Mouse (Mus musculus) erythroblast, embryonic 14.5 days (primary cell): Measurements from ENCODE around the gene Art2b.

Source experiments
- GATA1 ChIP-seq: IDR thresholded peaks from 2 replicates; pipeline ENCODE4 v1.6.1; 2012; ENCODE audit warnings: low read length, inconsistent platforms, mixed read lengths
- TAL1 ChIP-seq: IDR thresholded peaks from 3 replicates; pipeline ENCODE4 v1.6.1; 2012; ENCODE audit warnings: low read length, inconsistent platforms, mixed read lengths

- TF ChIP-seq GATA1 (no peak), TAL1 (no peak)
Observed at GRCm38 (mm10) chr7:101598482-101598881, 13.1 kb upstream of the Art2b start.
